Mouse (Mus musculus) gastrocnemius, adult 8-10 months (tissue): ENCODE data around the gene Pparg. TPM values are rescaled to one million over a fixed set of nuclear protein-coding genes. Genes with fewer than 3 reads are reported as not detected.

Experiments
- DNase-seq, 2 experiments: peaks; one replicate each; pipeline ENCODE4 v3.0.0; 2022; ENCODE audit warnings: low spot score in 2 of 2
- total RNA-seq, 4 experiments: library from RNA; stranded (reverse); gene quantifications; 2 replicates each; pipeline ENCODE4 v1.2.4; 2022

Gene Pparg
- total RNA-seq, result 1 to 10 TPM; 1.4 to 5.1 (median 3.0) TPM

DNA sequence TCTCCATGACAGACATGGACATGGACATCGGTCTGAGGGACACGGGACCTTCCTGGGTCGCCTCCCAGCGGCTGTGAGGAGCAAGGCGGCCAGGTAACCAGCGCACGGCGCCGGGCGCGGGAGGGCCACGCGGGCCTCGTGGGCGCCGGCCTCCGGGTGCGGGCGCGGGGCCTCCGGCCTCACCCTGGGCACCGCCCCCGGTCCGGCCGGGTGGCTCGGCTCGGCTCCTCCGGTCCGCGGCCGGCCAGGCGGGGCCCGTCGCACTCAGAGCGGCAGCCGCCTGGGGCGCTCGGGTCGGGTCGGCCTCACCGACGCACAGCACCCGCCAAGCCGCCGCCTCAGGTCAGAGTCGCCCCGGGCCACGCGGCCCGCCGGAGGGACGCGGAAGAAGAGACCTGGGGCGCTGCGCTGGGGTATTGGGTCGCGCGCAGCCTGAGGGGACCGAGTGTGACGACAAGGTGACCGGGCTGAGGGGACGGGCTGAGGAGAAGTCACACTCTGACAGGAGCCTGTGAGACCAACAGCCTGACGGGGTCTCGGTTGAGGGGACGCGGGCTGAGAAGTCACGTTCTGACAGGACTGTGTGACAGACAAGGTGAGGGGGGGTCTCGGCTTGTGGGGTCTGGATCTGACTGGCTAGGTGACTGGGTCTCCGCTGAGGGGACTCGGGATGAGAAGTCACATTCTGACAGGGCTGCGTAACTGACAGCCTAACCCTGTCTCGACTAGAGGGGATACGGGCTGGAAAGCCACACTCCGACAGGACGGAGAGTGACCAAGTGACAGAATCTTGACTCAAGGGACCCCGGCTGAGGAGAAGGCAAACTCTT is at the start of gene Pparg:
Gene Pparg (plus strand): TSS at position 176 of the 830 bp plus-strand sequence.
- peak; percentile 3 to 12 for DNase-seq

DNA sequence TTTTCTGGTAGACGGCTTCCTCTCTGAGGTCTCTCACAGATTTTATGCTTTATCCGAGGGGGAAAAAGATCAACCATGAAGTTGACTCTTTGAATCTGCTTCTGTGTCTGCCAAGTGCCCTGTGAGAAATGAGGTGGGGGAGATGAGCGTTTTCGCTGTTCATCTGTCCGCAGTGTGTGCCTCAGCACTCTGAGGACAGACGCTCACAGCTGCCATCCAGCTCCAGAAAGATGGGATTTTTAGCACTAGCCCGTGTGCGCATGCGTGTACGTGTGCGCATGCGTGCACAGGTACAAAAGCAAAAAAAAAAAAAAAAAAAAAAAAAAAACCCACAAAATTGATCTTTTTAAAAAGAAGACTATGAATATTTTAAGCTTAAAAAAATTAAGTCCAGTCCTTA is 48.0 kb upstream of the Pparg start:
- DNase-seq, result no peak

DNA sequence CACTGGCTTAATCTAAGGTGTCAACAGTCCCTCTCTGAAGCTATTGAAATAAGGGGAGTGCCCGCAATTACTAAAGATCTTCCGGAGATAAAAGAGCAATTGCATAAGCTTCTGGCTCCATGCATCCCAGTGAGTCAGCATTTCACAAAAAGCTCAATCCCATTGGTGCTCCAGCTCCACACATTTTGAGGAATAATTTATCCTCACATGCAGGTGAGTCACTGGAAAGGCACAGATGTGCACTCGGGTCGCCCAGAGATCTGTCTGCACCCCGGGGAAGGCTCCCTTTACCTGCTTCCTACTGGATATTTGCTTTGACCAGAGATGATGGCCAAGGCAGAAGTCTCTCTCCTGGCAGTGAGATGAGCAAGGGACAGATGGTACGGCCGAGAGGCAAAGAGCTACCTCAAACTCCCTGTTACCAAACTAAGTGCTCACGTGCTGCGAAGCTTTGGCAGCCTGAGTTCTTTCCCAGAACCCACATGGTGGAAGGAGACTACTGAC is 47.5 kb upstream of the Pparg start:
- DNase-seq, result no peak

DNA sequence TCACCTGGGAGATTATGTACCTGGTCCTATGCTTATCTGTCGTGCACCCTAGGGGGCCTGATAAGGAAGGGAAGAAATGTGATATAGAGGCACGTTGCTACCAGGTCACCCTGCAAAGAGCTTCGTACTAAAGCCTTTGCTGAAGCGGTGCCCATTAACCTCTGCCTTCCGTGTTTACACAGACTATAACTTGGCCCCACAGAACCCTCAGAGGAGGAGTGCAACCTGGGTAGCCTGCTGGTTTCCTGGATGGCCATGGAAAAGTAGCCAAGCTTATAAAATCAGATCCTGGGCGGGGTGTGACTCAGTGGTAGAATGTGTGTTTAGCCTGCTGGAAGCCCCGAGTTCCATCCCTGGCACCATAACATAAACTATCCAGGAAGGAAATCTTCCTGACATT is 46.8 kb upstream of the Pparg start:
- no peak for DNase-seq

DNA sequence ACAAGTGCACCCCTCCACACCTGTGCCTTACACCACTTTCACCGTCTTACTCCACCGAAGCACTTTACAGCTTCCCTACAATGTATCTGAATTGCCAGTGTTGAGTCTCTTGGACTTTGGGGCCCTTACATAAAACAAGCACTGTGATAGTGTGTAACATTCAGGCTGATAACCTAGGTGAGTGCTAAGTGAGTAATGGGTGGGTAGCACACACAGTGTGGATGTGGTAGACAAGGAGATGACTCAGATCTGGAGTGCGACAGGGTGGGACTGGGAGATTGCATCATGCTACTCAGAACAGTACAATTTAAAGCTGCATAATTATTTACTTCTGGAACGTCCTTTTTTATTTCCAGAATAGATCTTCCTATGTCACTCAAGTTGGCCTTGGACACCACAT is 45.0 kb upstream of the Pparg start:
- no peak for DNase-seq

DNA sequence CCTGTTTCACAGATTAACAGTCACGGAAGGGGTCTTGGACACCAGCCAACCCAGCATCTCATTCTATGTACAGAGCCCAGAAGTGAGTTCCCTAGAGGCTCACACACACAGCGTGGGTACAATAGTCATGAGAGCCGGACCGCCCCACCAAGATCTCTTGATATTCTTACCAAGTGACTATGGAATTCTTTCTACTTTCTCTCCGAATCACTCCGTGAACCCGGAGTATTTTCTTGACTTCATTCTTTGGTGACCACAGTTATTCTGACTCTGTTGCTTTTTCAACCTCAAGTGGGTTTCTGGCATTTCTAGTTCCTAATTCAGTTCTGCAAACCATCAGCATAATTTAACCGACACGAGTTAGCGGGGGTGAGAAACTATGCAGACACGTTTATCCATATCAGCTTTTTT is 43.9 kb upstream of the Pparg start:
- no peak for DNase-seq

DNA sequence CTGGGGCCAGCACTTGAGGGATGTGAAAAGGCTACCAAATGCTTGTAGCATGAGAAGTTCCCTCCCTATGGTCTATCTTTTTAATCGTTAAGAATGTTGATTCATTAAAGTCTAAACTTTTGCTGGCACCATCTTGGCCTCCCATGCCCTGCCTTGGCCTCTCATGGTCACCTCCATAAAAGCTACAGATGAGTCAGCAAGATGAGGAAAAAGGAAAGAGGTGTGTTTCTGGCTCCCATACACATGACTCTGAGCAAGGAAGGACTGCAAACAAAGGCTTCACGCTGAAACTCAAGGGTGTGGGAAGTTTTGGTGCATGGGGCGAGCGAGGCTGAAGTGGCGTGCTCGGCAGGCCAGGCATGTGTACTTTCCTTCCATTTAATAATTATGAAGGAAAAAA is 41.9 kb upstream of the Pparg start:
- no peak for DNase-seq

DNA sequence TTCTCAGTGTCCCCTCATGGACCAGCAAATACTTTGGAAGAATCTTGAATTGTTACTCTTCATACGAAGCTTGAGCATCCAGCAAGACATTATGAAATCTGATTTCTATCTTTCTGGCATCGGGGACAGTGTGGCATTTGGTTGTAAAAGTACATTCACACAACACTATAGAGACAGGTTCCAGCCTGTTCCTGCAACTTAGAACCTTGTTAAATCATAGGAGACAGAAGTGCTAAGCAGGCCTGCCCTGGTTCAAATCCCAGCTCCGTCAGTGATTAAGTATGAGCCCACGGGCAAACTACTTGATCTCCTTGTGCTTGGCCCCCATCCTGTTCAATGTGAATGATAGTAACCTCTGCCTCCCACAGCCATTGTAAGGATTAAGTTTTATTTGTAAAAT is 41.1 kb upstream of the Pparg start:
- no peak for DNase-seq

DNA sequence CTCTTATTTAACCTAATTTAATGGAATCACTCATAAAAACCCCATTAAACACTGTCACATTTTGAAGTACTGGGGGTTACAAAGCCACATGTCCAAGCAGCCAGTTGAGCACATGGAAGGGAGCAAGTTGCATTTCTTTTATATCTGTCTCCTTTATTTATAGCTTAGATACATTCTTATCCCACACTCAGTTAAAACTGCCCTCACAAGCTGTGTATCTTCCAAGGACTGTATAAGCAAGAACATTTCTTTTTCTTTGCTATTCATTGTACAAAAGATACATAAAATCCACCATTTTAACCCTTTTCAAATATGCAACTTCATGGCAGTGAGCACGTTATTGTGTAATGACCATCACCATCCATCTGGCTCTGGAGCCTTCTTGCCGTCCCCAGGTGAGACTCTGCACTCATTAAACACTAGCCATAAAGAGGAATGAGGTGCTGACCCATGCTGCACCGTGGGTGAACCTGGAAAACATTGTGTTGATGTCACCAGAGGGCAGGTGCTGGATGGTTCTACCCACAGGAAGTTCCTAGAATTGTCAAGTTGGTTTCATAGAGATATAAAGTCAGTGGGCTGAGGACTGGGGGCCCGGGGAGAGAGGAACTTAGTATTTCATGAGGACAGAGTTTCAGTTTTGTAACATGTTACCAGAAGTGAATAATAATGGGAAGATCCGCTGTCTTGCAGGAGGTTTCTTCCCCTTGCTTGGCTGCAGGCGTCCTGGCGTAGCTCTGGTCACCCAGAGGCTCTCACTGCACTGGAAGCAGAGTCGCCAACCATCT is 39.6 kb upstream of the Pparg start:
- DNase-seq, result no peak

DNA sequence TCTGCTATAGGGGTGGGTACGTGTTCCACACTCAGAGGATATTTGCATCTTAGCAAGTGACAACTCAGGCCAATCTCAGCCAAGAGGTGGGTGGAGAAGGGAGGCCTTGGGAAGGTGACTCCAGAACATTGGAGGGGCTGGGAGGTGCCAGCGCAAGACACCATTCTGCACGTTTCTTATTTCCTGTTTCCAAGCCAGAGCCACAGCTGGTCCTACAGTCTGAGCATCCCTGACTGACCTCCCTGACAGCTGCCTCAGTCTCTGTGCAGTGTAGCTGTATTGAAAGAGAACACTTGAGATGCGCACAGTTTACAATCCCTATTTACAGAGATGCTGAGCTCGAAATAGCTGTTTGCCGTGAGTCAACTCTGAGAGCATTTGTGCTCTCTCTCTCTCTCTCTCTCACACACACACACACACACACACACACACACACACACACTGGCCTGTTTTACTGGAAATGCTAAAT is 38.8 kb upstream of the Pparg start:
- DNase-seq, result no peak

DNA sequence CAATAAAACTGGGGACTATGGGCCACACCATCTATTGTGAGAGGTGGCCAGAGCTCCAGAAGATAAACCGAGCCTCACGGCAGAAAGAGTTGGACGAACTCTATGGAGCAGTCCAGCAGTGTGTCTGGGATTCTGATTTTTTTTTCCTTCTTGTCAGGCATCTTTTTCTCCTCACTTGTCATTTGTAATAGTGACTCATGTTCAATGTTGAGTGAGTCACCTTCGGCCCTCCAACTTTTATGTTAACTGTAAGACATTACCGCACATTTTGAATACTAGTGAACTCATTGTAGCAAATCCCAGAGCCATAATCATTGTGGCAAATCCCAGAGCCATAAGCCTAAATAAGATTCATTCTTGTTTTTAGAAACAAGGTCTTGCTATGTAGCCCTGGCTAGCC is 37.8 kb upstream of the Pparg start:
- no peak for DNase-seq

DNA sequence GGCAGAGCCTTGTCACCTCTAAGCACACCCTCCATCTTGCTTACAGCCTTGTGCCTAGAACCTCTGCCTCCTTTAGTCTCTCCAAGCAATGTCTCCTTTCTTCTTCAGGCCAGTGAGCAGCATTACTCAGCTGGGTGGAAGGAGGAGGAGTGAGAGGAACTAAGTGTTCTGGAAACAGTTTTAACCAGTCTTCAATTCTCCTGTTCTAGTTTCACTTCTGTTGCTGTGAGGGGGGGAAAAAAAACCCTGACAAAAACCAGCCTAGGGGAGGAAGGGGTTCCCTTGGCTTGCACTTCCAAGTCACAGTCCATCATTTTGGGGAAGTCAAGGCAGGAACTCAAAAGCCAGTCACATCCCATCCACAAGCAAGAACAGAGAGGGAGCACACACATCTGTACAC is 29.8 kb upstream of the Pparg start:
- DNase-seq, result no peak

DNA sequence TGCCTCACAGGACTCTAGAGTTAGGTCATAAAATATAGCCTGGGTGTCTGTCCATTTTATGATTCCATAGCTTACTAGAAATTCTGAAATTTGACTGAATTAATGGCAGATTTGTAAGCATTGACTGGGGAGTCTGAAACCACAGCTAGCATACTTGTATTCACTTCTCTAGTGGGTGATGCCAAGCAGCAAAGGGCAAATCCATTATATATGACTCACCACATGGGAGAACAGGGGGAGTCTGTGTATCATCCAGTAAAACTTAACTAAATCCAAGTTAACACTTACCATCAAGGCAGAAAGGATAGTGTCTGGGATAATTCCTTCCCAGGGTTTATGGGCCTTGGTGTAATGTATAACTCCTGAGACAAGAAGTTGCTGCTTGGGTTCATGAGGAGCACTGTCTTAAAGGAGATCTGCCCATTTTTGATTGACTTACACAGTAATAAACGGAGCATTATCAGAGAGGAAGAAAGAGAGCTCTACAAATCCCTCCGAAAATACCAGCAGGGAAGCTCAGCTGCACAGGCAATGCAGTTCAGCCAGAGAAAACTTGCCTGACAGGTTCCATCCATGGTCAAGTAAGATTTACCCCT is 27.6 kb upstream of the Pparg start:
- DNase-seq, result no peak

DNA sequence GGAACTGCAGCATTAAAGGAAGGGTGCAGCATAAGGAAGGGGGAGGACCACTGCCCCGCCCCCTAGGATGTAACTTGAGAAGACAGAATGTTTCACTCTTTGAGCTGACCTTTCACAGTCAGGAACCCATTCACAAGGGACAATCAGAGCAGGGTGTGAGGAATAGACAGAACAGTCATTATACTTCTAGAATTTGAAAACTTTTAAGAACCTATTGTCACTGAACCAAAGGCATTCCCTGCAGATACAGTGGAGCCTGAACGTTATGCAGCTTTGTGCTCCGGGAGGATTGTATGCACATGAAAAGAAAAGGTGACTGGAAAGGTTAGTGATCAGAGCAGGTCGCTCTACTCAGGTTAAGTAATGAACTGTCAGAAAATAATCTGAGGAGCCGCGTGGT is 25.2 kb upstream of the Pparg start:
- no peak for DNase-seq

DNA sequence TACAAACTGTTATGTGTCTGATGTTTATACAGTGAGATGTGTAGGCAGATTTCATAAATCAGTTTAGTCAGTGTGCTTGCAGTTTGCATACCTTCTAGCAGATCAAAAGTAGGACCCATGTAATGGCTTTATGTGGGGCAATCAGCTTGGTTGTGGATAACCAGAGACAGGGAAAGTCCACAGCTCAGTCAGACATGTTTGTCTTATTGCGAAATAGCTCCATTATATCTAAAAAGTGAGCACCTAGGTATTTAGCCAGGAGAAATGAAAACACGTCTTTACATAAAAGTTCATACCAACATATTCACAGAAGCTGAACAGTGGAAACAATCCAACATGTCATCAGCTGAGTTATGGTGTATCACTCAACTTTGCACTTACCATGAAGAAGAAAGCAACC is 20.7 kb upstream of the Pparg start:
- DNase-seq, result no peak

DNA sequence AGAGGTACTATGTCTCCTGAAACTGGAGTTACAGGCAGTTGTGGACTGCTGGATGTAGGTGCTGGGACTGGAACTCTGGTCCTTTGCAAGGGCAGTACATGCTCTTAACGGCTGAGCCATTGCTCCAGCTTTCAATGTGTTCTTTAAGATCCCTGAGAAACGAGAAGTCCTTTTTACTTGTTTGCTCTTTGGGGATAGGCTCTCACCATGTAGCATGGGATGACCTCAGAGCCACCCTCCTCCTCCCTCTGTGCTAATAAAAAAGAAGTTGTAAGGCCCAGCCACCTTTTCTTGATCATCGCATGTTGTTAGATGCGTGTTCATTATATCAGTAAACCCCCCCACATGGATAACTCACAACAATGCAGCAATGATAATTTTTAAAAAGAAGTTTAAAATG is 17.7 kb upstream of the Pparg start:
- no peak for DNase-seq

DNA sequence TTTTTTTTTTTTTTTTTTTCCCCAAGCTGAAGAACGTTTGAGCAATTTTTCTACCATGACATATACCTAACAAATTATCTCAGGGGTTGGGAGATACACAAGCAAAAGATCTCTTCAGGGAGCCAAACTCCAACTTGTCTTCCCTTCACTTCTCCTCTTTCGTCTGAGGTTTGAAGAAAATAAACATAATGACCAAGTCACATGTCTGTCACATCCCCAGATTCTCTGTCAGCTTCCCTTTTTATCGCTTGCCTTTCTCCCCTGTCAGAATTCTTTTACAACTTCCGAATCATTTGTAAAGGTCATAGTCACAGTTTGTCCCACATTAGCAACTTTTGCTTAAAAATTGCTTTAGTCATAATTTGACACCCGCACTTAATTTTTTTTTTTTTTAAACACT is 17.2 kb upstream of the Pparg start:
- DNase-seq, result no peak

DNA sequence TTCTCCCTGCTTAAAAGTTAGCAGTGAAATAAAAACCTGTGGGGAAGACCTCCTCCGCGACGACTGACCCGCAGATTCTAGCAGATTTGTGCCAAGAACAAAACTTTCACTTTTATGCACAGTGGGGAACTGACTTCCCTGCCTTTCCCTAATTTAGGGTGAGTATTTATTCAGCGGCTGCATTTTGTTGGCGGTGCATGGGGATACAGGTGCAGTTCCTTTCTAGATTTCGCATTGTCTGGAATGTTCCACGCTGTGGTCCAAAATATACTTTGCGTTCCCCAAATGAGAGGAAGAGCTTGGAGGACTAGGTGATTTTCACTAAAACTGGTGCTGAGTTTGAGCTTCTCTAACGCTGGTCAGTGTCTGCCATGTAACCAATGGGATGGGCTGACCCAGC is 16.6 kb upstream of the Pparg start:
- DNase-seq, result no peak

DNA sequence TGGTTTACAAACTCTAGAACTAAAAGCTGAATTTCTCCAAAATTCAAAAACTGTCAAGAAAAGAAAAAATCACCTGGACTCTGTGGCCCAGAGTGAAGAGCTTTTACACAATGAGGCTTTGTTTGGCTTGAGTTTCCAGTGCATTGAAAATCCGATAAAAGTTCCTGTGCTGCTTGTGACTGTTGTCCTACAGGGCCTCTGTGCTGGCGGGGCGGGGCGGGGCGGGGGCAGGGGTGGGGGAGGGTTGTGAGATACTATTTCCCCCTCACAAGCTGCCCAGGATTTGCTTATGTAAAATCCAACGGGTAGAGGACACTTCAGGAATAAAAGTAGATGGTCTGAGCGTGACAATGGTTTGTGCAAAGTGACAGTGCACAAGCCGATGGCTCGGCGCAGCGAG is 16.2 kb upstream of the Pparg start:
- no peak for DNase-seq

DNA sequence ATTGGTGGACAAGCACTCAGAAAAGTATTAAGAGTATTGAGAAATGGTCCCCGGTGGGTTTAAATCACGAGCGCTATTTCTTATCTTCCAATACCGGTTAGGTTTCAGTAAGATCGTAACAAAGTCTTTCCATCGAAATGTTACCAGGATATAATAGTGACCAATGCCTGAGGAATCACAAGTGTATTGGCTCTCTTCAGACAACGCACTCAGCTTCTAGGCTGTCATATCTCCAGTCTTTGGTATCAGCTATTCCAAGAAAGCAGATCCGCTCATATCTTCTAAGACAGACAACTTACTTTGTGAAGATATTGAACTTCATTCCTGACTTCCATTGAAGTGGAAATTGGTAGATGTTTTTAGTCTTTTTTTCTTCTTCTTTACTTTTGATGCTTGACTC is 15.7 kb upstream of the Pparg start:
- no peak for DNase-seq

DNA sequence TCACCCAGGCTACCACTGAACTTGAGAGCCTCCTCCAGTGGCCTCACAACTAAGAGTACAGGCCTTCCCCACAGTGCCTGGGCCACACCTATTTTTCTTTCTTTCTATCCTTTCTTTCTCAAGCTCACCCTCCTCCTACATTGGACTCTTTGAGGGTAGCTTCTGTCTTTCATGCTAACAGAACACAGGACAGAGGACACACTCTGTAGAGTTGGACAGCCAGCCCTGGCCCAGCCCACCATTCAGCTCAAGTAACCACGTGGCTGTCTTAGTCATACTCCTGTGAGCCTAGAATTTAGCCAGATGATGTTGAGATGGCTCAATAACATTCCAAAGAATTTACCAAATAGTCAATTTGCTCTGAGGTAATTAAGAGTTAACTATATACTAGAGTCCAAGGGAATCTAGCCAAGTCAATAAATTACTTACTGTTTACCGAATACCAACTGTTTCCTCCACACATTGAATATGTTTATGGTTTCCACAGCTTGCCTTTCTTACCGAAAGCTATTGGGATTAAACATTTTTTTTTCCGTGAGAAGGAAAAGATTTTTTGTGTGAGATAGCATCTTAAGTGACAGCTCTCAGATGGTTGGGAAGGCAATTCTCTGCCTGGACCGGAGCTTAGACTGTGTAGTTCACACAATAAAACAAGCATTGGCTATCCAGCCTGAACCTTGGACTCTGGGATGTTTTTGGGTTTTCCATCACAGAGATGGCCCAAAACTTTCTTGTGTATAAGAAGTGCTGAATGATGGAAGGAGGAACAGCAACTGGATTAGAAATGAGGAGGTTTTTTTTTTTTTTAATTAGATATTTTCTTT is 10.9 kb upstream of the Pparg start:
- DNase-seq, result no peak
